Mouse (Mus musculus): ENCODE data around the gene Ahnak2. TPM values are rescaled to one million over a fixed set of nuclear protein-coding genes. Genes with fewer than 3 reads are reported as not detected.
"Not testable (repeated sequence)": the region's sequence is repeated elsewhere in the genome, so short reads cannot be mapped to it uniquely, and the experiment has no call there.

Gene Ahnak2
- total RNA-seq, 2 experiments from 2014 or later, result 3.3 to 3.5 TPM

DNA sequence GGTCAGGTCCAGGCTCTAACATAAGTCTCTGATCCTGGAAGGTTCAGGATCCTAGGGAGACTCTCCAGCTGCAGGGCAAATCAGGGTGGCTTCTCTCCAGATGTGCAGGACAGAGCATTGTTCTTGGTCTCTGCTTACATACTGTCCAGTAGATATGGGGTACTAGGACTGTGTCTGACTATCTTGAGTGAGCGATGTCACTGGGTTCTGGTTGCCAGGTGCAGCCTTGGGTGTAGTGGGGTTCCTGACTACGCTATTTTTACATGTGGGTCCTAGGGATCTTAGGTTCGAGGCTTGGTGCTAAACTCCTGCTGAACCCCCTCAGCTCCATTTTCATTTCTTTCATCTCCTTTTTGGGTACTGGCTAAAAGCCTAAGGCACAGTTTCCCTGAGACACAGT is 28.1 kb upstream of the Ahnak2 start:
- H3K4me3 ChIP-seq, result peak overlapping the region; percentile 61
- no peak for DNase-seq (ENCODE audit: low spot score in 2 of 2)
- H3K27ac ChIP-seq, result no peak overlapping the region
- no peak for TF ChIP-seq CTCF (conservative IDR thresholded peaks at IDR 0.05)

DNA sequence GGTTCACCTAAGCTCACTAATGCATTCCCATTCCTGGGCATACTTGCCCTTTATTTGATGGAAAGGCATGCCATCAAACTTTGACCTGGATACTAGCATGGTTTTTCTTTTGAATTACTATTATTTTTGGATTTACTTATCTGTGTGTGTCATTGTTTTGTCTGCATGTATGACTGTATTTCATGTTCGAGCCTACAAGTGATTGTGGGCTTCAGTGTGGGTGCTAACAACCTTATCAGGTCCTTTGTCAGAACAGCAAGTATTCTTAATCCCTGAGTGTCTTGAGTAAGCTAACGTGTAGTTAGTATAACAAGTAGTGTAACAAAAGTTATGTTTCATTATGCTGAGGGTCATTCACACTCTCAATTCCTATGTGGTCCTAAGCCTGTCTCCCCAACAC is 27.7 kb upstream of the Ahnak2 start:
- no peak for TF ChIP-seq CTCF (conservative IDR thresholded peaks at IDR 0.05)
- peak overlapping the region; percentile 61 for H3K4me3 ChIP-seq
- no peak for DNase-seq (ENCODE audit: low spot score in 2 of 2)
- H3K27ac ChIP-seq, result peak overlapping the region; percentile 87

DNA sequence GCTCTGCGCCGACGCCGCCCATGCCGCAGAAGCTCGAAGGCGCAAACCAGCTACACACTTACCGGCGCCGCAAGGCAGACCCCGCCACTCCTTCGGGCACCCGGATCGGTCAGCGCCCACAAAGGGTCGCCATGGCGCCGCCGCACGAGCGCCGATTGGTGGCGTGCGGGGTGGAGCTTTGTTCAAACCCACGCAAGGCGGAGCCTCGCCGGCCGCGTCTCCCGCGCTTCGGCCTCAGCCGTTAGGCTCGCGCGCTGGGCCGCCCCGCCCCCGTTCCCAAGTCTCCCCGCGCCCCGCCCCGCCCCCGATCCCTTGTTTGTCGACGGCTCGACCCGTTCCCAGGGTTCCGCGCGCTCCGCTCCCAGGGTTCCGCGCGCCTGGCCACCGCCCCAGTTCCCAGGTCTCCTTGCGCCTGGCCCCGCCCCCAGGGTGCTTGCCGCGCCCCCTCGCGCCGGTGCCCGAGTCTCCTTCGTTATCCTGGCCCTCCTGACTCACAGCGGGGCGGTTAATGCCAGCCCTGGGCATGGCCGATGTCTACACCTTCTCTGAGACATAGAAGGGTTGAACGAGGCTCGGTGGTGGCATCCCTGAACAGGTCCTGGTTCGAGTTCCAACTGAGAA is 26.9 kb upstream of the Ahnak2 start, which contains the start of gene Cdca4:
TSS of gene Cdca4 (minus strand) at position 180 of the 621 bp plus-strand sequence.
- H3K27ac ChIP-seq, result peak within 1 kb of the TSS; percentile 95
- TF ChIP-seq CTCF (conservative IDR thresholded peaks at IDR 0.05), result peak; percentile 18; the same call in 1 of the 2 replicates
- peak; percentile 97 to 99 for DNase-seq (ENCODE audit: low spot score in 2 of 2)
- H3K4me3 ChIP-seq, result peak within 1 kb of the TSS; percentile 90

DNA sequence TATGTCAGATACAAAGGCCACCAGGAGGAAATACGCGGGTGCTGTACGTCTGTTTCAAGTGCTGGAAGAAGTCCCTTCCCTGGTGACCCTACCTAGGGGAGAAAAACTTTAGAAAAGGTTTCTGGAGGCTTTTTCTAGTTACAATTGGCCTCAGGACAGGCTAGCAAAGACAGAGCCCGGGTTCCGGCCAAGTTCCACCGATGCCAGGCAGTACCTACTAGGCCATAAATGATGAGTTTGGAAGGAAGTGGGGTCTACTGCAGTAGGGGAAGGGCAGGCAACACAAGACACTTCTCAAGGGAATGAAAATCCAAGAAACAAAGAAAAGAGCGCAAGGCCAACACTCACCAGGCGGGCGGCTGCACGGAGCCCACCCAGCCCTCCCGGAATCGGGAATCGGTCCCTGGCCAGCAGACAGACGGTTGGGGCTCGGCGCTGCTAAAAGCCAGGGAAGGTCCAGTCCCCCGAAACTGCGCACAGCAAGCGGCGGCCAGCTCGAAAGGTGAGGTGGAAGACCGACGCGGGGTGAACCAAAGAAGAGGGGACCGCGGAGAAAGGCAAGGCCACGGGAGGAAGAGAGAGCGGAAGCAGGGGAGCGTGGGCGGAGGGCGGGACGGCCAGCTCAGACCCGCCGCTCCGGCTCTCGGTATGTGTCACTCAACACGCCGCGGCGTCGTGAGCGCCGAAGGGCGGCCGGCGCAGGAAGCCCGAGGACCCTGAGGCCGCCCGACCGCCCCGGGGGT is 26.2 kb upstream of the Ahnak2 start:
- DNase-seq (ENCODE audit: low spot score in 2 of 2), result peak; percentile 39 to 49

DNA sequence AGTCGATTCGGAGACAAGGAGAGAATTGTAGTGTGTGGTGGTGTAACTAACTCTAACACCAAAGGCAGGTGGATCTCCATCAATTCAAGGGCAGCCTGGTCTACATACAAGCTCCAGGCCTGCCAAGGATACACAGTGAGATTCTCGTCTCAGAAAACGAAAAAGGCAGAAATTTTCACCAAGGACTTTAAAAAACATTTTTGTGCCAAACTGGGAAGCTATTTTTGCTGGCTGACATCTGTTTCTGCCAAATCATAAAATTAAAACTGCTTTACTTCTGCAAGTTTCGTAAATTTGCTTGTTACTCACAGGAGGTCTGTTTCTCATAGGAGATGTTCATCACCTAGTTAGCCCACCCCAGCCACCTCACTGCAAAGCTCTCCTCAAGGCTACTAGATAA is 23.4 kb upstream of the Ahnak2 start:
- no peak for DNase-seq (ENCODE audit: low spot score in 2 of 2)
- Histone ChIP-seq H3K4me3 (no peak overlapping the region), H3K27ac (peak overlapping the region; percentile 74)
- TF ChIP-seq CTCF (conservative IDR thresholded peaks at IDR 0.05), result no peak

More for the DNA sequence above, 26.2 kb upstream of the Ahnak2 start:
- peak overlapping the region; percentile 90 for H3K4me3 ChIP-seq
- peak overlapping the region; percentile 95 for H3K27ac ChIP-seq
- TF ChIP-seq CTCF (conservative IDR thresholded peaks at IDR 0.05), result no peak

DNA sequence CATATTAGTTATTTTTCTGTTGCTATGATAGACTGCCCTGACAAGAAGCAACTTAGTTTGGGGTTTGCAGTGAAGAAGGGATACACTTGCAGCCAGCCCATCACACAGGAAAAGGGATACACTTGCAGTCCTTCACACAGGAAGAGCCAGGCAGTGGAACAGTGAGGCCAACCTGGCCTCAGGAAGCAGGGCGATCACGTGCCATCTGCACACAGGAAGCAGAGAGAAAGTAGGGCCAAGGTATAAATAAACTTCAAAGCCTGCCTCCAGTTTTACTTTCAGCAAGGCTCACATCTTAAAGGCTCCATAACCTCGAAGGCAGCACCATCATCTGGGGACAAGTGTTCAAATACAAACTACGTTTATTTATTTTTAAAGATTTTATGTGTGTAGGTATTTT is 20.8 kb upstream of the Ahnak2 start:
- no peak for DNase-seq (ENCODE audit: low spot score in 2 of 2)
- no peak overlapping the region for H3K4me3 ChIP-seq
- peak overlapping the region; percentile 50; the same call in 1 of the 2 replicates for H3K27ac ChIP-seq
- TF ChIP-seq CTCF (conservative IDR thresholded peaks at IDR 0.05), result no peak

DNA sequence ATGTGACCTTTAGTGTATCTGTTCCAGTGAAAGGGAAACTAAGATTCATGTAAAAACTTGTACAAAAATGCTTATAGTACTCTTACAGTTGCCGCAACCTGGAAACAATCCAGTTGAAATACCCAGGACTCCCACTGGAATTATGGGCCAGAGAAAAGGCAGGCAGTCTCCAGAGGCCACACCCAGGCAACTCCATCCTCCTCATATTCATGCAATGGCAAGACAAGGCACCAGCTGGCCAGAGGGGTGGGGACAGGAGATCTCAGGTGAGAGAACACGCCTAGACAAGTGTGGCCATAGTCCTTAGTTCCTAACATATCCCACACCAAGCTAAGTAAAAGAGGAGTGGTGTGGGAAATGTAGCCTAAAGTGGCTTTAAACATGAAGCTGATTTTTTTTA is 20.2 kb upstream of the Ahnak2 start:
- no peak for TF ChIP-seq CTCF (conservative IDR thresholded peaks at IDR 0.05)

DNA sequence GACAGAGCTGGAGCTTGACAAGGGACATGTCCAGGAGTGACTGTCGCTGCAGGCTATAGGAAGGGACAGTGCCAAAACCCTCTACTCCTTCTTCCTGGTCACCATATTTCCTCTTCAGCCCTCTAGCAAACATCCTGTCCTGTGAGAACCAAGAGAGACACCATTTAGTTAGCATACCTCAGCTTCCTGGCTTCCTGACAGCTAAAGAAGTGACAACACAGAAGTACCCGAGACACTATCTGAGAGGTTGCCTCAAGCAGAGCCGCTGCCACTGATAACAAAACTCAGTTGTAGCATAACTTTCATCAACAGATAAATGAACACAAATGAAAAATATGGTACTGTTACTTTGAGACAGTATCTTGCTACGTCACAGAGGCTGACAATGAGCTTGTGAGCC is 19.5 kb upstream of the Ahnak2 start:
- no peak for TF ChIP-seq CTCF (conservative IDR thresholded peaks at IDR 0.05)
- 0 out of 2 replicates have a peak overlapping the region, but pooled peaks have one; percentile 14 for H3K27ac ChIP-seq
- DNase-seq (ENCODE audit: low spot score in 2 of 2), result no peak
- H3K4me3 ChIP-seq, result no peak overlapping the region

More for the DNA sequence above, 20.2 kb upstream of the Ahnak2 start:
- Histone ChIP-seq H3K27ac (peak overlapping the region; percentile 50; the same call in 1 of the 2 replicates), H3K4me3 (no peak overlapping the region)
- no peak for DNase-seq (ENCODE audit: low spot score in 2 of 2)

DNA sequence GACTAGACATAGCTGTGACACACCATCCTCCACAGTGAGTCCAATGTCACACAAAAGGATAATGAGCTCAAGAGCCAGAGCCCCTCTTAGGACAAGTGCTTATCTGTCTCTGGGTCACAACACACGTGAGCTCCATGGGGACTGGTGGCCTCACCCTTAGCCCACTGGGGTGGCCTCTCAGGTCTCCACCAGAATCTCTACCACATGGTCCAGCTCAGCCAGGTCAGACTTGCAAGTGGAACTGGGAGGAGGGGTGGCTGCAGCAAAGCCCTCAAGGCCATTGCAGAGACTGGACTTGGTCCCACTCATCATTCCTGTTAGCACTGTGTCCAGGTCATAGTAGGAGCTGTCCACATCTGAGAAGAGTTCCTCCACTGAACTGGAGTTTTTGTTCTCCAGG is 18.8 kb upstream of the Ahnak2 start:
- DNase-seq (ENCODE audit: low spot score in 2 of 2), result no peak
- no peak for TF ChIP-seq CTCF (conservative IDR thresholded peaks at IDR 0.05)
- no peak overlapping the region for H3K4me3 ChIP-seq
- H3K27ac ChIP-seq, result no peak overlapping the region

DNA sequence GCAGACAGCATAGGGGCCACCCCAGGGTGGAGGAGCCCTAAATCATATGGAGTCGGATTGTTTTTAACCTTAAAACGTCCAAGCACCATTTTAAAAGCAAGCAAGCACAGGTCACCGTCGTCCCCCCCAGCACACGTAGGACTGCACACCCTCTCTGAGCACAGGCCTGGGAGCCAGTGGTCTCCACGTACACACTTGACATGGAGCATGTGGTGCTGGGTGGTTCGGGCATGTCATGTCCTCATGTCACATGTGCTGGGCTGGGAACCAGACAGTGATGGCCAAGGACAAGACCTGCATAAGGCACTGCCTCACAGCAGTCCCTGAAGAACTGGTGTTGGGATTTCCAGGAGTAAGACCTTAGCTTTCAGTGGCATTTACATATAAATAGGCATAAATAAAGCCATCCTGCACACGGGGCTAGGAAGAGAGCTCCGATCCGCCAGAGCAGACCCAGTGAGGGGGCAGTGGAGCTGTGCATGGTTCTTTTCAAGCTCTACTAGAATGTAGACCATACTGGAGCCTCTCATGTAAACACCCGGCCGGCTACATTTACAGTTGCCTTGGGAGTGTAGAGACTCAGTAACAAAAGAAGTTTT is 18.0 kb upstream of the Ahnak2 start:
- no peak overlapping the region for H3K4me3 ChIP-seq
- no peak for DNase-seq (ENCODE audit: low spot score in 2 of 2)
- TF ChIP-seq CTCF (conservative IDR thresholded peaks at IDR 0.05), result no peak

DNA sequence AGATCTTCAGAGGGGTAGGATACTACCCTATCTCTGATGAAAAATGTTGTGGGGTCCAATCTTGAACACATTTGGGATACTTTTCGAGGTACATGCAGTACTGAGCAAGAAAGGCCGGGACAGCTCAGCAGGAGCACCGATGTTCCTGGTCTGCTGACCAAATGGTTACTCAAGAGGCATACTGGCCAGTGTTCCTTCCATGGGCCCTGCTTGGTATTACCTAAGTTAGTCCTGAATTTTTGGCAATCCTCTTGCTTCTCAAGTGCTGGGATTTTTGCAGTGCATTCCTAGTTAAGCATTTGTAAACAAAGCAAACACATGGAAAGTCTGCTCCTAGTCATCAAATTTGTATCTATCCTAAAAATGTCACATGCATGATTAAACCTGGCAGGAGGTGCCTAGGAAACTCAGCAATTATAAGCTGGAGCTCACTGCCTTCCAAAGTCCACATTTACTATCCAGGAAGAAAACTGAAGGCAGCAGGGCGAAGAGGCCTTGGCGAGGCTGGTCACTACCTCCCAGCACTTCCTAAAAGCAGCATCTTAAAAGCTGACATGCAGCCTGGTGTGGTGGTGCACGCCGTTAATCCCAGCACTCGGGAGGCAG is 16.7 kb upstream of the Ahnak2 start:
- no peak for DNase-seq (ENCODE audit: low spot score in 2 of 2)
- TF ChIP-seq CTCF (conservative IDR thresholded peaks at IDR 0.05), result no peak
- Histone ChIP-seq H3K4me3 (no peak overlapping the region), H3K27ac (no peak overlapping the region)

More for the DNA sequence above, 18.0 kb upstream of the Ahnak2 start:
- no peak overlapping the region for H3K27ac ChIP-seq

DNA sequence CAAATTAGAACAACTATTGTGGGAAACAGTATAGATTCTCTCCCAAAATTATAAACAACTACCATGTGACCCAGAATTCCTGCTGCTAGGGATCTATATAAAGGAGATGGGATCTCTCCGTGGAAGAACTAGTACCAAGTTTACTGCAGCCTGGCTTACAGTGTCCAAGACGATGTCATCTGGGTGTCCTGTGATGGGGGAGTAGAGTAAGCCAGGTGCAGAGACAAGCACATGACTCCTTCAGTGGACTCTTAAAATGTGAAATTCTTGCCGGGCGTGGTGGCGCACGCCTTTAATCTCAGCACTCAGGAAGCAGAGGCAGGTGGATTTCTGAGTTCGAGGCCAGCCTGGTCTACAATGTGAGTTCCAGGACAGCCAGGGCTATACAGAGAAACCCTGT is 14.4 kb upstream of the Ahnak2 start:
- not testable (repeated sequence) for H3K4me3 ChIP-seq; DNase-seq (ENCODE audit: low spot score in 2 of 2); H3K27ac ChIP-seq

DNA sequence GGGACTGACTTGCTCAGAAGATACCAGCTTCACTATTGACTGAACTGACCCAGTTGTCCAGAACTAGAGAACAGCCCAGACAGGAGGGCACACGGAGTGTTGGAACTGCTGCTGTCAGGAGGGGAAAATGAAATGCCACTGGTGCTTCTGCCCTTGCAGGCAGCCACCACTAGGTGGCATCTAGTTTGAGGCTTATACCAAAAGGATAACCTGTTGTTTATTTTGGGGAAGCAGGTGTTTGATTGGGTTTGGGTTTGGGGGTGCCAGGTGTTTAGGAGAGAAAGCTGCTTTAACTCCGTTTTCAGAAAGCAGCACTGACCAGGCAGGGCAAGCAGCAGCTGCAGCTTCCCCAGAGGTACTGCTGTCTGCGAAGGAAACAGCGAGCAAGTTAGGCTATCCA is 13.8 kb upstream of the Ahnak2 start:
- TF ChIP-seq CTCF (conservative IDR thresholded peaks at IDR 0.05), result peak; percentile 96
- Histone ChIP-seq H3K27ac (no peak overlapping the region), H3K4me3 (no peak overlapping the region)
- peak; percentile 56 for DNase-seq (ENCODE audit: low spot score in 2 of 2)

All from layer of hippocampus, adult 2 months (tissue).